Mouse (Mus musculus) left cerebral cortex, adult 9 months (tissue): ENCODE measurements around the gene Gm21760.
"Not testable (repeated sequence)": the region's sequence is repeated elsewhere in the genome, so short reads cannot be mapped to it uniquely, and the experiment has no call there.

ENCODE experiments used
- DNase-seq, 2 experiments: peaks; one replicate each; pipeline ENCODE4 v3.0.0; 2022; ENCODE audit warnings: low spot score in 2 of 2

Gm21760 gene

GRCm38 (mm10) chrY:80133479-80133878, at the start of gene Gm21760:
TSS of gene Gm21760 (plus strand) at chrY:80133779.
- DNase-seq, result not testable (repeated sequence)
